Comparison of ENCODE assay signal across 8 mouse cellular contexts in the genomic region with DNA sequence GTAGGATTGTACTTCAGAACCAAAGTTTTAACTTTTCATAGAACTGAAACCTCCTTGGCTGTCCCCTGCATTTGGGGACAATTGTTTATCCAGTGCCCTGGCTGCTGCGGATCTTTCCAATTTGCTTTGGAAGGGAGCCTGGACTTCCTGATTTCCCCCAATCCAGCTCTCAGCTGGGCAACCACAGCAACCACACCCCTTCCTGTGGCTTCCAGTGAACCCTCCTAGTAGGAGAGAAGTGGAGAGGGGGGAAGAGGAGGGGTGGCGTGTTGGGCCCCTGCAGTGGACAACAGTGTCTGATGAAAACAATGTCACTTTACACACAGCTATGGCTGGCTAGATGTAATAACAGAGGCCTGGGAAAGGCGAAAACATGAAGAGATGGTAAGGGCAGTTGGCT.
DNase-seq lines count a peak whose midpoint lies in the region; ATAC-seq and TF ChIP-seq lines count a peak whose summit lies in the region.

No protein-coding gene starts in this region.

- peak overlapping the region; percentile 5 for H3K9ac ChIP-seq in intestine, embryonic 15.5 days
- no peak overlapping the region for H3K9ac ChIP-seq in liver, embryonic 14.5 days (replicated peaks)

- H3K4me1 ChIP-seq in intestine, embryonic 15.5 days (replicated peaks), result peaks cover 34% of the 10 kb centered on the region
- H3K4me1 ChIP-seq in liver, embryonic 14.5 days (replicated peaks; ENCODE audit: control insufficient read depth in 2 of 2, insufficient read depth in 2 of 2, low read length in 1 of 2), result peaks cover 31 to 54% of the 10 kb centered on the region in 2 experiments

- no peak for TF ChIP-seq EP300 in liver, embryonic 14.5 days (IDR thresholded peaks at IDR 0.05; ENCODE audit: low read depth)

- no peaks in the 10 kb centered on the region for H3K9me3 ChIP-seq in intestine, embryonic 15.5 days
- H3K9me3 ChIP-seq in liver, embryonic 14.5 days (ENCODE audit: control insufficient read depth, low read length), result no peaks in the 10 kb centered on the region

- peak overlapping the region; percentile 33; the same call in 1 of the 2 replicates for H3K4me2 ChIP-seq in intestine, embryonic 15.5 days (replicated peaks)
- H3K4me2 ChIP-seq in liver, embryonic 14.5 days (ENCODE audit: low read depth), result peak overlapping the region; percentile 29

- H3K27ac ChIP-seq in intestine, embryonic 15.5 days, result peak overlapping the region; percentile 76
- no peak overlapping the region; the same call in 1 of the 2 replicates for H3K27ac ChIP-seq in liver, embryonic 14.5 days

- H3K27me3 ChIP-seq in intestine, embryonic 15.5 days (replicated peaks), result no peaks in the 10 kb centered on the region
- H3K27me3 ChIP-seq in liver, embryonic 14.5 days (ENCODE audit: control insufficient read depth, insufficient read depth, low read length), result no peaks in the 10 kb centered on the region

- ATAC-seq in intestine, embryonic 15.5 days, result peak; percentile 39; the same call in 1 of the 2 replicates
- no peak for ATAC-seq in liver, embryonic 14.5 days (ENCODE audit: insufficient read depth)
- no peak for ATAC-seq in frontal cortex, adult (ENCODE audit: low TSS enrichment)

- no peaks in the 10 kb centered on the region for H3K36me3 ChIP-seq in intestine, embryonic 15.5 days
- no peaks in the 10 kb centered on the region for H3K36me3 ChIP-seq in liver, embryonic 14.5 days (replicated peaks; ENCODE audit: control insufficient read depth, insufficient read depth, low read depth)

- 35% methylated on average over 3 of the region's 3 CpGs for WGBS in intestine, embryonic 15.5 days
- WGBS in liver, embryonic 14.5 days (ENCODE audit: insufficient replicate concordance), result 11% methylated on average over 3 of the region's 3 CpGs

- peak; percentile 58 for DNase-seq in gastrocnemius, adult 18-20 months (ENCODE audit: low spot score)
- DNase-seq in gastrocnemius, postnatal 10 days, result no peak
- peak; percentile 69 for DNase-seq in gastrocnemius, postnatal 25 days
- DNase-seq in liver, embryonic 14.5 days (ENCODE audit: low read depth in 3 of 3, low spot score in 3 of 3), result no peak
- peak; percentile 70 for DNase-seq in skeletal muscle tissue, adult 2 months (ENCODE audit: low read depth, low spot score)
- DNase-seq in MN1 (ENCODE audit: low spot score), result no peak

- H3K4me3 ChIP-seq in intestine, embryonic 15.5 days (replicated peaks), result no peak overlapping the region
- no peak overlapping the region for H3K4me3 ChIP-seq in liver, embryonic 14.5 days (ENCODE audit: insufficient read depth in 1 of 2, low read depth in 2 of 2, low read length in 2 of 2)

- TF ChIP-seq CTCF in liver, embryonic 14.5 days (IDR thresholded peaks at IDR 0.05; ENCODE audit: low read depth), result no peak

Comparison
In these comparisons a context has a peak if more than half of its experiments do, and no peak if none do; other contexts are left out.
1. DNase-seq: peak in gastrocnemius, adult 18-20 months (single experiment), gastrocnemius, postnatal 25 days (single experiment) and skeletal muscle tissue, adult 2 months (single experiment); none in gastrocnemius, postnatal 10 days (single experiment), liver, embryonic 14.5 days (0 of 3) and MN1 (single experiment).